Mouse (Mus musculus): ENCODE data around the gene Tor1b.

DNA sequence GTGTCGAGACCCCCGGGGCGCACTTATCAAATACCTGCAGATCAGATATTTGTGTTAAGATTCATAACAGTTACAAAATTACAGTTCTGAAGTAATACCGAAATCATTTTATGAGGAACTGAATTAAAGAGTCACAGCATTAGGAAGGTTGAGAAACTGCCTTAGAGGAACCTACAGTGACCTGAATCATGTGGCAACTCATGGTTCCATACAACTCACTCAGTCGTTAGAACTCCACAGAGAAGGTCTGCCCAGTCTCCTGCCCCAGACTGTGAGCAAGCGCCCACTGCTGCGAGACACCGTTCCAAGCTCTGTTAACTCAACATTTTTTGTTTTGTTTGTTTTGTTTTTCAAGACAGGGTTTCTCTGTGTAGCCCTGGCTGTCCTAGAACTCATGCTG, 12.9 kb downstream of the Tor1b start:
- TF ChIP-seq POLR2A (IDR thresholded peaks at IDR 0.05; ENCODE audit: extremely low read depth, insufficient read depth, low read length) (no peak), CTCF (IDR thresholded peaks at IDR 0.05; ENCODE audit: extremely low read depth, insufficient read depth, low read length) (no peak)
